Mouse (Mus musculus) liver, embryonic 12.5 days (tissue): ENCODE results near the gene Flrt3. TPM values are rescaled to one million over a fixed set of nuclear protein-coding genes. Genes with fewer than 3 reads are reported as not detected.

ENCODE experiments used
- ATAC-seq: fragments of 200-750 bp; cut with Nextera tagmentation; 2 replicates; pipeline ENCODE4 v1.8.0; 2017; ENCODE audit warnings: moderate number of reproducible peaks, mild to moderate bottlenecking, moderate library complexity
- H3K27ac ChIP-seq: fragments of 300-500 bp; sonication (generic); 2 replicates; pipeline ENCODE4 v1.5.1; 2016; ENCODE audit warnings: mild to moderate bottlenecking
- H3K27me3 ChIP-seq: fragments of 300-500 bp; sonication (generic); replicated peaks from 2 replicates; pipeline ENCODE4 v1.6.1; 2016; ENCODE audit warnings: mild to moderate bottlenecking, moderate library complexity
- H3K36me3 ChIP-seq: fragments of 300-500 bp; sonication (generic); 2 replicates; pipeline ENCODE4 v1.6.1; 2016; ENCODE audit warnings: mild to moderate bottlenecking, moderate library complexity
- H3K4me1 ChIP-seq: fragments of 300-500 bp; sonication (generic); 2 replicates; pipeline ENCODE4 v1.6.1; 2016
- H3K4me2 ChIP-seq: fragments of 300-500 bp; sonication (generic); 2 replicates; pipeline ENCODE4 v1.6.1; 2016; ENCODE audit warnings: mild to moderate bottlenecking, moderate library complexity
- H3K4me3 ChIP-seq: fragments of 300-500 bp; sonication (generic); 2 replicates; pipeline ENCODE4 v1.5.1; 2016; ENCODE audit warnings: mild to moderate bottlenecking, moderate library complexity
- H3K9ac ChIP-seq: fragments of 300-500 bp; sonication (generic); 2 replicates; pipeline ENCODE4 v1.6.1; 2016; ENCODE audit warnings: mild to moderate bottlenecking, moderate library complexity
- H3K9me3 ChIP-seq: fragments of 300-500 bp; sonication (generic); replicated peaks from 2 replicates; pipeline ENCODE4 v1.6.1; 2016; ENCODE audit warnings: mild to moderate bottlenecking, moderate library complexity
- WGBS: fragments of 180-500 bp; shearing (Covaris S2); methylation state at CpG from one replicate; pipeline ENCODE4 v1.1.7; 2016; ENCODE audit not compliant: insufficient replicate concordance; 5-methylcytosine and 5-hydroxymethylcytosine counted together
- polyA plus RNA-seq: library from polyadenylated mRNA; unstranded; fragments of >200 nt; fragmentation: Nextera tagmentation; extraction: Ambion mirVana; gene quantifications from 2 replicates; pipeline ENCODE4 v1.2.1, GENCODE M21; 2016

The Flrt3 gene
- polyA plus RNA-seq, result 3.4 and 3.7 TPM in 2 replicates

DNA sequence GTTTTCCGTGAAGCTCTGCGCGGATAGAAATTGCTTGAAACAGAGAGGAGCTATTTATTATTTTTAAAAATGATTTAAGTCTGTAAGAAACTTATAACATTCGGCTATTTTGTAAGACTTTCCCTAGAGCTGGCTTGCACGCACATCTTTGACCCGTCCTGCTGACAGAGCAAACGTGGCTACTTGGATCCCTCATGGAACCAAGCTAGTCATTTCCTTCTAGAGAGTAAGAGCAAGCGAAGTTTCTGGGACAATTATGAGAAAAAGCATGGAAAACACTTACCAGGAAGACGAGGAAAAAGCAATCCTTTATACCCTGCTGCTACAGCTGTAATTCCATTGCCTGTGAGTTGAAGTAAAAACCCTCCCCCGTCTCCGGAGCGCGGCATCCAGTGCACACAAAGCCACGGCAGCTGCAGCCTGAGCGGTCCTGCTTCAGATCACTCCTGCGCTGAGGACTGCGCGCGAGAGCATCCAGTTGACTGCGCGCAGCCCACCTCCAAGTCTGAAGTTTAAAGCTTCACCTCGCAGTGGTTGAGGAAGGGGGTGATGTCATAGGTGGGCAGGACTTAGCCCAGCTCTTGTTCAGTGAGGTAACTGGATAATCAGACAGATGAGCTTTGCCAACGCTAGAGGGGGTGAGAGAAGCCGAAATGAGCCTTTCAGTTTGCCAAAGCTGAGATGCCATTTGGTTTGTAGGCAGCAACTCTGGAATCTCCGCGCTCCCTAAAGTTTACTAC lies at the start of gene Flrt3:
TSS of gene Flrt3 (minus strand) at position 507 of the 740 bp plus-strand sequence.
- H3K4me3 ChIP-seq, result peak within 1 kb of the TSS; percentile 48
- no peaks in the 10 kb centered on the region; the same call in 1 of the 2 replicates for H3K4me1 ChIP-seq
- ATAC-seq, result peak; percentile 95
- H3K9me3 ChIP-seq, result no peaks in the 10 kb centered on the region
- peak within 1 kb of the TSS; percentile 65 for H3K4me2 ChIP-seq
- WGBS, result 3% methylated on average over 26 of the region's 26 CpGs
- H3K27me3 ChIP-seq, result no peaks in the 10 kb centered on the region; the same call in 1 of the 2 replicates
- H3K36me3 ChIP-seq, result no peaks in the 10 kb centered on the region
- H3K9ac ChIP-seq, result 0 out of 2 replicates have a peak within 1 kb of the TSS, but pooled peaks have one; percentile 22
- no peak within 1 kb of the TSS for H3K27ac ChIP-seq

GRCm38 (mm10) chr2:140717407-140717806 lies 46.1 kb upstream of the Flrt3 start:
- no peak for ATAC-seq
- H3K27me3 ChIP-seq, result no peaks in the 10 kb centered on the region
- no peaks in the 10 kb centered on the region for H3K9me3 ChIP-seq
- no peaks in the 10 kb centered on the region for H3K36me3 ChIP-seq
- H3K4me3 ChIP-seq, result no peak overlapping the region
- no peak overlapping the region for H3K9ac ChIP-seq
- H3K27ac ChIP-seq, result no peak overlapping the region
- H3K4me1 ChIP-seq, result no peaks in the 10 kb centered on the region
- H3K4me2 ChIP-seq, result no peak overlapping the region
- WGBS, result 70% methylated on average over 9 of the region's 9 CpGs

DNA sequence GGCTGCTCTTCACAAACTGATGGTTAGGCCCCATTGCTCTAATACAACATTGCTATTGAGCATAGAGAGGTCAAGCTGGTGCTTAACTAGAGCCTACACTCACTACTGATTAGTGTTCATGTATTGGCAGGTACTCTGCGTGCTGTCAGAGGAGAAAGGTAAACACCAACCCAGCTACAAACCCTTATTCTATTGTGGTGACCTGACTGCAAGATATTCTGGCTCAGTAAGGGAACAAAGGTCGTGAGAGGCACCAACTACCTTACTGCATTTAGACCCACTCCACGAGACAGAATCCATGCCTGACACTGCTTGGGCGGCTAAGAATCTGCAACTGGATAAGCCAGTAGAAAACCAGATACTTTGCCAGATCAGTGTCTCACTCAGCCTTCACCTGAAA lies 44.6 kb upstream of the Flrt3 start:
- H3K4me1 ChIP-seq, result no peaks in the 10 kb centered on the region
- H3K4me3 ChIP-seq, result no peak overlapping the region
- H3K36me3 ChIP-seq, result no peaks in the 10 kb centered on the region
- H3K27ac ChIP-seq, result no peak overlapping the region
- no peaks in the 10 kb centered on the region for H3K27me3 ChIP-seq
- WGBS, result 63% methylated on average over 4 of the region's 4 CpGs
- H3K9me3 ChIP-seq, result no peaks in the 10 kb centered on the region
- no peak for ATAC-seq
- no peak overlapping the region for H3K4me2 ChIP-seq
- no peak overlapping the region for H3K9ac ChIP-seq

GRCm38 (mm10) chr2:140707550-140707949 lies 36.3 kb upstream of the Flrt3 start:
- Histone ChIP-seq H3K4me2 (no peak overlapping the region), H3K36me3 (no peaks in the 10 kb centered on the region), H3K9ac (no peak overlapping the region), H3K4me3 (no peak overlapping the region), H3K27me3 (no peaks in the 10 kb centered on the region), H3K27ac (no peak overlapping the region), H3K4me1 (no peaks in the 10 kb centered on the region), H3K9me3 (no peaks in the 10 kb centered on the region)
- ATAC-seq, result no peak
- WGBS, result 58% methylated on average over 5 of the region's 5 CpGs

- WGBS, result 33% methylated on average over 2 of the region's 2 CpGs
- H3K36me3 ChIP-seq, result no peaks in the 10 kb centered on the region
- H3K4me2 ChIP-seq, result no peak overlapping the region
- ATAC-seq, result no peak
- no peaks in the 10 kb centered on the region for H3K27me3 ChIP-seq
- no peaks in the 10 kb centered on the region for H3K4me1 ChIP-seq
- no peak overlapping the region for H3K4me3 ChIP-seq
- no peak overlapping the region for H3K27ac ChIP-seq
- H3K9ac ChIP-seq, result no peak overlapping the region
- H3K9me3 ChIP-seq, result no peaks in the 10 kb centered on the region
Measured at GRCm38 (mm10) chr2:140705278-140705677, 34.0 kb upstream of the Flrt3 start.

DNA sequence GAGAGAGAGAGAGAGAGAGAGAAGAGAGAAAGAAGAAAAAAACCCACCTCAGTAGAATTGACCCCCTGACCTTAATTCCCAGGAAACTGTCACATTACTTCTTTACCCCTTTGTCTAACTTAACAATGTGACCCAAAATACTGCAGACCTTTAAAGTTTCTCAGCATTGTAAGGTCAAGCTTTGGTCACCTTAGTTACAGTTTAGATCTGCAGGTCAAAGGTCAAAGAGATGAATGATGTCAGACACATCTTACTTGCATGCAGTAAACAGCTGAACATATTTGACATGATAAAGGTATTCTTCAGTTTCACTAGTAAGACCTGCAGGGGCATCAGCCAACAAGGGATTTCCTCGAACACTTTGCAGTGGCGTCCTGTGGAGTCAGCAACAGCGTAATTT lies 32.9 kb upstream of the Flrt3 start:
- Histone ChIP-seq H3K36me3 (no peaks in the 10 kb centered on the region), H3K4me1 (no peaks in the 10 kb centered on the region), H3K27me3 (no peaks in the 10 kb centered on the region), H3K4me3 (no peak overlapping the region), H3K9ac (no peak overlapping the region), H3K27ac (no peak overlapping the region), H3K9me3 (no peaks in the 10 kb centered on the region), H3K4me2 (no peak overlapping the region)
- 38% methylated on average over 3 of the region's 3 CpGs for WGBS
- ATAC-seq, result no peak

GRCm38 (mm10) chr2:140703377-140703776 lies 32.1 kb upstream of the Flrt3 start:
- Histone ChIP-seq H3K36me3 (no peaks in the 10 kb centered on the region), H3K9ac (no peak overlapping the region), H3K4me3 (no peak overlapping the region), H3K27me3 (no peaks in the 10 kb centered on the region), H3K27ac (no peak overlapping the region), H3K4me2 (no peak overlapping the region), H3K4me1 (no peaks in the 10 kb centered on the region), H3K9me3 (no peaks in the 10 kb centered on the region)
- 55% methylated on average over 4 of the region's 4 CpGs for WGBS
- ATAC-seq, result no peak

DNA sequence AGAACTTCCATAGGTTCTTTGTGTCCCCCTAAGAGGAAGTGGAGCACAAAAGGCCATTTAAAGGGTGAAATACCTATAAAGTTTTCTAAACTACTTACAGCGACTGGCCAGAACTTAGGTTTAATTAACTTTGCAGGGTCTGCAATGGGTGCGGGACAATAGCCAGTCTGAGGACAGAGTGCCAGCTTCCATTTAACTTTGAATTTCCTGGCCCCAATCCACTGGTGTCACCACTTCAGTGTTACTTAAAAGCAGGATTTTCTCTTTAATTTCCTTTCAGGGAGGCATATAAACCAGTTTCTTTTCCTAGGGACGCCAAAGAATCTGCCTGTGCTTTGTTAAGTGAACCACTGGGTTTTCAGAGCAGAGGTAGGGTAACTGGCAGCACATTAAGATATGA lies 27.3 kb upstream of the Flrt3 start:
- WGBS, result 57% methylated on average over 3 of the region's 3 CpGs
- H3K36me3 ChIP-seq, result no peaks in the 10 kb centered on the region
- no peaks in the 10 kb centered on the region for H3K4me1 ChIP-seq
- no peak overlapping the region for H3K4me2 ChIP-seq
- no peak overlapping the region for H3K27ac ChIP-seq
- H3K27me3 ChIP-seq, result no peaks in the 10 kb centered on the region
- ATAC-seq, result no peak
- no peak overlapping the region for H3K9ac ChIP-seq
- H3K9me3 ChIP-seq, result no peaks in the 10 kb centered on the region
- no peak overlapping the region for H3K4me3 ChIP-seq

GRCm38 (mm10) chr2:140693845-140694244 lies 22.6 kb upstream of the Flrt3 start:
- Histone ChIP-seq H3K27ac (no peak overlapping the region), H3K9me3 (no peaks in the 10 kb centered on the region), H3K4me2 (no peak overlapping the region), H3K4me3 (no peak overlapping the region), H3K36me3 (no peaks in the 10 kb centered on the region), H3K9ac (no peak overlapping the region), H3K4me1 (no peaks in the 10 kb centered on the region), H3K27me3 (no peaks in the 10 kb centered on the region)
- ATAC-seq, result no peak
- WGBS, result 64% methylated on average over 5 of the region's 5 CpGs

DNA sequence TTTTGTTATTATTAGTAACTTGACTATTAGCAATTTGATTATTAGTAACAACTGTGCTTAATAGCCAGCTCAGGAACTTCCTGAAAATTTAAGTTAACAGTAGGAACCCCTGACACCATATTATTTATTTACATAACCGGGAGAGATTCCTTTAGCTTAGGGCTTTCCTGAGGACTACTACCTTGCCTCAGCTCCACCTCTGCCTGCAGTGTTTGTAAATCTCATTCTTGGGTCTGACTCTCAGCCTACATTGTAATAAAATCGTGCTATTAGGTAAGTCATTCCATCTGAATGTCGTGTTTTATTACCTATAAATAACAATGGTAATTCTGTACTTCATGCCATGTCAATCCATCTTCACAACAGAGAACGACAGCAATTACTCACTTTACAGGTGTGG lies 21.2 kb upstream of the Flrt3 start:
- no peak overlapping the region for H3K4me3 ChIP-seq
- 56% methylated on average over 4 of the region's 4 CpGs for WGBS
- H3K9me3 ChIP-seq, result no peaks in the 10 kb centered on the region
- no peak for ATAC-seq
- H3K4me1 ChIP-seq, result no peaks in the 10 kb centered on the region
- no peak overlapping the region for H3K27ac ChIP-seq
- H3K4me2 ChIP-seq, result no peak overlapping the region
- no peaks in the 10 kb centered on the region for H3K27me3 ChIP-seq
- H3K36me3 ChIP-seq, result no peaks in the 10 kb centered on the region
- no peak overlapping the region for H3K9ac ChIP-seq

- no peak overlapping the region for H3K27ac ChIP-seq
- no peaks in the 10 kb centered on the region for H3K27me3 ChIP-seq
- H3K4me3 ChIP-seq, result no peak overlapping the region
- no peaks in the 10 kb centered on the region for H3K36me3 ChIP-seq
- WGBS, result 61% methylated on average over 1 of the region's 1 CpGs
- no peak for ATAC-seq
- H3K9me3 ChIP-seq, result no peaks in the 10 kb centered on the region
- no peak overlapping the region for H3K9ac ChIP-seq
- no peaks in the 10 kb centered on the region for H3K4me1 ChIP-seq
- no peak overlapping the region for H3K4me2 ChIP-seq
Measured at GRCm38 (mm10) chr2:140691403-140691802, 20.1 kb upstream of the Flrt3 start.

- Histone ChIP-seq H3K9ac (no peak overlapping the region), H3K4me2 (no peak overlapping the region), H3K9me3 (no peaks in the 10 kb centered on the region), H3K27me3 (no peaks in the 10 kb centered on the region), H3K4me1 (no peaks in the 10 kb centered on the region), H3K36me3 (no peaks in the 10 kb centered on the region), H3K4me3 (no peak overlapping the region), H3K27ac (no peak overlapping the region)
- no peak for ATAC-seq
- 52% methylated on average over 2 of the region's 2 CpGs for WGBS
Measured at GRCm38 (mm10) chr2:140690906-140691305, 19.6 kb upstream of the Flrt3 start.

- no peak overlapping the region for H3K27ac ChIP-seq
- H3K4me1 ChIP-seq, result no peaks in the 10 kb centered on the region
- H3K36me3 ChIP-seq, result no peaks in the 10 kb centered on the region
- H3K27me3 ChIP-seq, result no peaks in the 10 kb centered on the region
- no peaks in the 10 kb centered on the region for H3K9me3 ChIP-seq
- H3K4me2 ChIP-seq, result no peak overlapping the region
- H3K4me3 ChIP-seq, result no peak overlapping the region
- ATAC-seq, result no peak
- H3K9ac ChIP-seq, result no peak overlapping the region
- WGBS, result 38% methylated on average over 3 of the region's 3 CpGs
Measured at GRCm38 (mm10) chr2:140676728-140677127, 5.5 kb upstream of the Flrt3 start.
